Mouse (Mus musculus): ENCODE results near the gene Cd200r2. TPM values are rescaled to one million over a fixed set of nuclear protein-coding genes. Genes with fewer than 3 reads are reported as not detected.

Cd200r2 gene
- not detected for polyA plus RNA-seq (2017; shearing (Covaris generic))

DNA sequence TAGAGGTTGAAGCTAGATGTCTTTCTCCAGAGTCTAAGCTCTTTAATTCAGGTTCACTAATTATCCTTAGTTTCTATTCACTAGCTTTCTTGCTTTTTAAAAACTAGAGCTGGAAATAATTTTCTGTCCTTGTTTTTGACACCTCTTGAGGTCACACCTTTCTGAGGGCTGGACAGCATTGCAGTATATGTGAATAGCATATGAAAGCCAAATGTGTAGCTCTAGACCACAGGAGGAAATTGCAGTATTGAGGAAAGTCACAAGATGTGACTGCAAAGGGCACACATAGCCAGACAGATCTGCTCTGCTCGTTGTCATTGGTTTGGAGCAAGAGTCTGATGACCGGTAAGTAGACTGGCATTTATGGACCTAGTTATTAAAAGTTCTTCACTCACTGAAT, at the start of gene Cd200r2:
Gene Cd200r2, plus strand, starts transcription at position 301 of the 400 bp plus-strand sequence.

DNA sequence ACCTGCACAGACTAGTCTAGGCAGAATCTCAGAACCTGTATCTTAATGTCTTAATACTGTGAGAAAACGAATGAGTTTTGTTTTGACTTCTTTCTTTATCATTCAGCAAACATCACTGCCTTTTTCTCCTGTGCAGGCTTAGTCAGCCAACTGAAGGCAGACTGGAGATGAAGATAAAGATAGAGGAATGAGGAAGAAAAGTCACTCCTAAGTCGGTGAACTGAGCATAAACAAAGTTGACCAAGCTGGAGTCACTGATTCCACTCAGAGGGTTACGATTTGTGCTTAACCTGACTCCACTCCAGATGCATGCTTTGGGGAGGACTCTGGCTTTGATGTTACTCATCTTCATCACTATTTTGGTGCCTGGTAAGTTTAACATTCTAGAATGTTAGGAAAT, 76.6 kb downstream of the Cd200r2 start, which contains the start of gene Cd200r3:
Gene Cd200r3, plus strand, starts transcription at position 211 of the 400 bp plus-strand sequence.

Other genes starting within 250 kb of the Cd200r2 start
- gene Nepro, start 142.8 kb upstream of the Cd200r2 start, polyA plus RNA-seq (2017; shearing (Covaris generic)) = 8.7 TPM
- gene Gtpbp8, start 120.7 kb upstream of the Cd200r2 start, polyA plus RNA-seq (2017; shearing (Covaris generic)) = 19.7 TPM
- 21.9 TPM for gene Cd200r1, start 101.4 kb upstream of the Cd200r2 start, polyA plus RNA-seq (2017; shearing (Covaris generic))
- 12.7 TPM for gene Cd200r4, start 55.4 kb upstream of the Cd200r2 start, polyA plus RNA-seq (2017; shearing (Covaris generic))
- 1.3 TPM for gene Cd200r3, start 76.6 kb downstream of the Cd200r2 start, polyA plus RNA-seq (2017; shearing (Covaris generic))
- not detected for gene Ccdc80, start 226.3 kb downstream of the Cd200r2 start, polyA plus RNA-seq (2017; shearing (Covaris generic))

Measured in effector memory CD4-positive, alpha-beta T cell, adult 7 months (primary cell).